Mouse (Mus musculus): ENCODE data around the gene Gm49388. TPM values are rescaled to one million over a fixed set of nuclear protein-coding genes. Genes with fewer than 3 reads are reported as not detected.

Gene Gm49388
- polyA plus RNA-seq, 1 experiment from 2014 or later = not detected

DNA sequence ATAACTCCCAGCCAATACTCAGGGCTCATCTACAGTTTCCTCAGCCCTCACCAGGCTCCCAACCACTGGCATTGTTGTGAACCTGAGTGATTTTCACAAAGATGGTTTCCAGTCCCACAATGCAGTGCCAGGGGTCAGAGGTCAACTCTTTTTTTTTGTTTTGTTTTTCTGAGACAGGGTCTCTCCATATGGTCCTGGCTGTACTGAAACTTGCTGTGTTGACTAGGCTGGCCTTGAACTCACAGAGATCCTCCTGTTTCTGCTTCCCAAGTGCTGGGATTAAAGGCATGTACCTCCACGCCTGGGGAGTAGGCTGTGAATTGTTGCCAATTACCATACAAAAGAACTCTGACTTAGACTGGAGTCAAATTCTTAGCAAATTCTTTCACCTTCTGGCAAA is 24.4 kb downstream of the Gm49388 start:
- no peak overlapping the region for H3K4me3 ChIP-seq (ENCODE audit: low read depth, low read length)
- TF ChIP-seq CTCF (IDR thresholded peaks at IDR 0.05; ENCODE audit: low read depth) = no peak
- WGBS = 93% methylated on average over 1 of the region's 1 CpGs
- no peaks in the 10 kb centered on the region for H3K4me1 ChIP-seq (replicated peaks; ENCODE audit: control insufficient read depth, insufficient read depth, low read length)
- ATAC-seq = no peak
- H3K9me3 ChIP-seq (ENCODE audit: control insufficient read depth) = no peaks in the 10 kb centered on the region
- no peaks in the 10 kb centered on the region for H3K36me3 ChIP-seq (ENCODE audit: control insufficient read depth, insufficient read depth)
- no peak overlapping the region for H3K4me2 ChIP-seq (replicated peaks; ENCODE audit: low read depth)
- no peak overlapping the region for H3K9ac ChIP-seq (ENCODE audit: low read depth, low read length)
- H3K27ac ChIP-seq (ENCODE audit: low read depth, low read length) = no peak overlapping the region
- H3K27me3 ChIP-seq (replicated peaks; ENCODE audit: control insufficient read depth, insufficient read depth, low read length) = no peaks in the 10 kb centered on the region

GRCm38 (mm10) chr7:127810650-127811049 is 25.2 kb downstream of the Gm49388 start:
- WGBS = 80% methylated on average over 10 of the region's 10 CpGs
- no peak for ATAC-seq
- TF ChIP-seq CTCF (IDR thresholded peaks at IDR 0.05; ENCODE audit: low read depth) = no peak

GRCm38 (mm10) chr7:127811240-127811639 is 25.8 kb downstream of the Gm49388 start:
- H3K4me1 ChIP-seq (replicated peaks; ENCODE audit: control insufficient read depth, insufficient read depth, low read length) = no peaks in the 10 kb centered on the region
- ATAC-seq = no peak
- no peak overlapping the region for H3K4me2 ChIP-seq (replicated peaks; ENCODE audit: low read depth)
- no peaks in the 10 kb centered on the region for H3K9me3 ChIP-seq (ENCODE audit: control insufficient read depth)
- H3K27ac ChIP-seq (ENCODE audit: low read depth, low read length) = no peak overlapping the region
- no peak for TF ChIP-seq CTCF (IDR thresholded peaks at IDR 0.05; ENCODE audit: low read depth)
- no peaks in the 10 kb centered on the region for H3K27me3 ChIP-seq (replicated peaks; ENCODE audit: control insufficient read depth, insufficient read depth, low read length)
- WGBS = 70% methylated on average over 4 of the region's 4 CpGs
- H3K4me3 ChIP-seq (ENCODE audit: low read depth, low read length) = no peak overlapping the region
- H3K9ac ChIP-seq (ENCODE audit: low read depth, low read length) = no peak overlapping the region
- H3K36me3 ChIP-seq (ENCODE audit: control insufficient read depth, insufficient read depth) = no peaks in the 10 kb centered on the region

More at GRCm38 (mm10) chr7:127810650-127811049, 25.2 kb downstream of the Gm49388 start:
- Histone ChIP-seq H3K27ac (ENCODE audit: low read depth, low read length) (no peak overlapping the region), H3K36me3 (ENCODE audit: control insufficient read depth, insufficient read depth) (no peaks in the 10 kb centered on the region), H3K4me1 (replicated peaks; ENCODE audit: control insufficient read depth, insufficient read depth, low read length) (no peaks in the 10 kb centered on the region), H3K27me3 (replicated peaks; ENCODE audit: control insufficient read depth, insufficient read depth, low read length) (no peaks in the 10 kb centered on the region), H3K4me2 (replicated peaks; ENCODE audit: low read depth) (no peak overlapping the region), H3K9ac (ENCODE audit: low read depth, low read length) (no peak overlapping the region), H3K4me3 (ENCODE audit: low read depth, low read length) (no peak overlapping the region), H3K9me3 (ENCODE audit: control insufficient read depth) (no peaks in the 10 kb centered on the region)

DNA sequence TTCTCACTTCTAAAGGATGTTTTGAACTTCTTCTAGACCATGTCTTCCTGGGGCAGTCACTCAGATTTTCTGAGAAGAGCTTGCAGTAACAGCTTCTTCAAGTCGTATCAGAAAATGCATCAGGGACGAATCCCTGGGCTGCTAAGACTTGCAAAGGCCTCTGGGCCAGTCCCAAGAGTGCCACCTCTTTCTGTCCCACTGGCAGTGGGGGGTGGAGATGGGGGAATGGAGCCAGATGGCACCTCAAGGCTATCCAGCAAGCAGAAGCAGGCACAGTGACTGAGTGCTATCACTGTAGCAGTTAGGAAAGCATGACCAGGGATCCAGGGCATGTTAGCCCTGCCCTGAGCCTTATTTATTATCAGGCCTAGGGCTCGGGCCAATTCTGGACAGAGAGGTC is 26.9 kb downstream of the Gm49388 start:
- no peak for ATAC-seq
- Histone ChIP-seq H3K27ac (ENCODE audit: low read depth, low read length) (no peak overlapping the region), H3K9ac (ENCODE audit: low read depth, low read length) (no peak overlapping the region), H3K27me3 (replicated peaks; ENCODE audit: control insufficient read depth, insufficient read depth, low read length) (no peaks in the 10 kb centered on the region), H3K4me1 (replicated peaks; ENCODE audit: control insufficient read depth, insufficient read depth, low read length) (no peaks in the 10 kb centered on the region), H3K4me2 (replicated peaks; ENCODE audit: low read depth) (no peak overlapping the region), H3K4me3 (ENCODE audit: low read depth, low read length) (no peak overlapping the region), H3K36me3 (ENCODE audit: control insufficient read depth, insufficient read depth) (no peaks in the 10 kb centered on the region), H3K9me3 (ENCODE audit: control insufficient read depth) (no peaks in the 10 kb centered on the region)
- no peak for TF ChIP-seq CTCF (IDR thresholded peaks at IDR 0.05; ENCODE audit: low read depth)
- WGBS = 77% methylated on average over 3 of the region's 3 CpGs

DNA sequence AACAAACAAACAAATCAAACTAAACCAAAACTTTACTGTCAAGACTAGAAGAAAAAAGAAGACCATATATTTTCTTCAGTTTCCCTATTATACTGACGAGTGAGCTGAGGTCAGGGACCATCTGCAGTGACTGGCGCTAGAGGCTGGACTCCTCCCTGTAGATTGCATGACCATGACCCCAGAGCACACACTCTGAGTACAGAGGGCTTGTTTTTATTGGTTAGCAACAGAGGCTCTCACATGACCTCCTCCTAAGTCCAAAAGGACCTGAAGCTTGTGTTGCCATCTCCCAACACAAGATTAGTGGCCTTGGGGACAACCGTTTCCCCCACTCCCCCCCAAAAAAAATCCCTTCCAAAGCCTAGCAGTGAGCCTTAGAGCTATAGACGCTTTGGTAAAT is 28.4 kb downstream of the Gm49388 start:
- H3K27me3 ChIP-seq (replicated peaks; ENCODE audit: control insufficient read depth, insufficient read depth, low read length) = no peaks in the 10 kb centered on the region
- no peak for TF ChIP-seq CTCF (IDR thresholded peaks at IDR 0.05; ENCODE audit: low read depth)
- no peaks in the 10 kb centered on the region for H3K36me3 ChIP-seq (ENCODE audit: control insufficient read depth, insufficient read depth)
- no peak overlapping the region for H3K4me2 ChIP-seq (replicated peaks; ENCODE audit: low read depth)
- 0 out of 2 replicates have a peak, but pooled peaks have one; percentile 59 for ATAC-seq
- no peak overlapping the region for H3K9ac ChIP-seq (ENCODE audit: low read depth, low read length)
- no peak overlapping the region for H3K27ac ChIP-seq (ENCODE audit: low read depth, low read length)
- H3K9me3 ChIP-seq (ENCODE audit: control insufficient read depth) = no peaks in the 10 kb centered on the region
- H3K4me3 ChIP-seq (ENCODE audit: low read depth, low read length) = no peak overlapping the region
- 44% methylated on average over 4 of the region's 4 CpGs for WGBS
- H3K4me1 ChIP-seq (replicated peaks; ENCODE audit: control insufficient read depth, insufficient read depth, low read length) = no peaks in the 10 kb centered on the region

DNA sequence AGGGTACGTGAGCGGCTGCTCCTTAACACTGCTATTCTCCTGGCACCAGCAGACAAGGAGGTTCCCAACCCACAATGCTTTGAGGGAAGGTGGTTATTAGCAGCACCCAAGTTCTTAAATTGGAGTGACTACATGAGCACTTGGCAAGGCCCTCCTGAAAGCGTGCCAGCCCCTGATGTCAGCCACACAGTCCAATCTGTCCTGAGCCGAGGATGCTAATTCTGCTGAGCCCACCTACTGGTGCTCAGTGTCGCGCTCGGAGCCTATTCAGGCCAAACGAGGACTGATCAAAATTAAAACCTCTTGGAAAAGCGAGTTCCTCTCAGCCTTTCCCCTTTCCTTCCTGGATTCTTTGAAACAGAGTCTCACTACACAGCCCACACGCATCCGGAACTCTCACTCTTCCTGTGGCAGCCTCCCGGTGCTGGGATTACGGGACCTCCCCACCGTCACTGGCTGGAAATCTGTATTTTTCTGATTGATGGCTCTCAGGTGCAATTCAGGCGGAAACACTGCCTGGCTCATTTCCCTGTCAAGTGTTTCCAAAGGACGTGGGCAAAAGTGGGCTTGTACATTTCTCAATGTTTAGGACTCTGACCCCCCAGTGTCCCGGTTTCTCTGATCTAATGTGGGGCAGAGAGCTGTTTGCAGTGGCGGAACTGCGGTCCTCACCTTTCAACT is 29.0 kb downstream of the Gm49388 start:
- no peak overlapping the region for H3K9ac ChIP-seq (ENCODE audit: low read depth, low read length)
- no peaks in the 10 kb centered on the region for H3K4me1 ChIP-seq (replicated peaks; ENCODE audit: control insufficient read depth, insufficient read depth, low read length)
- ATAC-seq = no peak
- no peak overlapping the region for H3K4me2 ChIP-seq (replicated peaks; ENCODE audit: low read depth)
- TF ChIP-seq CTCF (IDR thresholded peaks at IDR 0.05; ENCODE audit: low read depth) = no peak
- WGBS = 76% methylated on average over 19 of the region's 19 CpGs
- no peak overlapping the region for H3K27ac ChIP-seq (ENCODE audit: low read depth, low read length)
- no peaks in the 10 kb centered on the region for H3K27me3 ChIP-seq (replicated peaks; ENCODE audit: control insufficient read depth, insufficient read depth, low read length)
- H3K9me3 ChIP-seq (ENCODE audit: control insufficient read depth) = no peaks in the 10 kb centered on the region
- no peak overlapping the region for H3K4me3 ChIP-seq (ENCODE audit: low read depth, low read length)
- no peaks in the 10 kb centered on the region for H3K36me3 ChIP-seq (ENCODE audit: control insufficient read depth, insufficient read depth)

All from intestine, postnatal 0 days (tissue).